Mouse (Mus musculus) left cerebral cortex, adult 8-10 months (tissue): Measurements from ENCODE around the gene Ube2ql1. TPM values are rescaled to one million over a fixed set of nuclear protein-coding genes. Genes with fewer than 3 reads are reported as not detected.

ENCODE experiments used
- DNase-seq, 2 experiments: peaks; one replicate each; pipeline ENCODE4 v3.0.0; 2022; ENCODE audit warnings: low spot score in 2 of 2
- total RNA-seq, 4 experiments: library from RNA; stranded (reverse); gene quantifications; 2 replicates each; pipeline ENCODE4 v1.2.4; 2022

Gene Ube2ql1
- total RNA-seq, result 100 to 1,000 TPM; 163 to 170 (median 167) TPM

DNA sequence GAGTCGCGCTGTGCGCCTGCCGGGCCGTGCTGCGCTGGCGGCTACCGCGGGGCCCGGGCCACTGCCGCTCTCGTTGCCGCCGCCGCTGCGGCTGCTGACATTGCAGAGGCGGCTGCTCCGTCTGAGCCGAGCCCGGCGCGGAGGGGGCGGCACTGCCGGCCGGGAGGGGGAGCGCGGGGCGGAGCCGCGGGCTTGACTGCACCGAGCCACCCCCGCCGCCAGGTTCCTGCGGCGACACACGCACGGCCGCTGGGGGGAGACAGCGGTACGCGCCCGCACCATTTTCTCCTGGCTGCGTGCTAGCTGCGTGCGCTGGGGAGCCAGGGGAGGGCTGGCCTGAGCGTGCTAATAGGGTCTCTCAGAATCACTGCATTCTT, at the start of gene Ube2ql1:
Gene Ube2ql1 (minus strand): TSS at position 131 of the 377 bp plus-strand sequence.
- DNase-seq, result peak; percentile 81 to 92

DNA sequence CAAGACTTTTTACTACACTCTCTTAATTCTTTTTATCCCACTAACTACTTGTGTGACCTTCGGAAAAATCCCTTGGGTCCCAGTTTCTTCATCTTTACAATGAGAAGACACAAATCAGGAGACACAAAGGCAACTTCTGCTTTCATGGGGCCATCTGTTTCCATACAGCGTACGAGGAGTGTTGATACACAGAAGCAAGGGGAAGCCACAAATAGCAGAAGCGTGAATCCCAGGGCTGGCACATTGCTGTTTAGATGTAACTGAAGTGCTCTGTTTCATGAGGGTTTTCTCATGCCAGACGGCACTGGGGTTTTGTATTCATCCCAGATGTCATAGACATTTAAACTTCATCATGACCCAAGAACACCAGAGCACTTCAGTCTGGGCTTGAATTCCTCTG, 49.0 kb upstream of the Ube2ql1 start:
- DNase-seq, result no peak

DNA sequence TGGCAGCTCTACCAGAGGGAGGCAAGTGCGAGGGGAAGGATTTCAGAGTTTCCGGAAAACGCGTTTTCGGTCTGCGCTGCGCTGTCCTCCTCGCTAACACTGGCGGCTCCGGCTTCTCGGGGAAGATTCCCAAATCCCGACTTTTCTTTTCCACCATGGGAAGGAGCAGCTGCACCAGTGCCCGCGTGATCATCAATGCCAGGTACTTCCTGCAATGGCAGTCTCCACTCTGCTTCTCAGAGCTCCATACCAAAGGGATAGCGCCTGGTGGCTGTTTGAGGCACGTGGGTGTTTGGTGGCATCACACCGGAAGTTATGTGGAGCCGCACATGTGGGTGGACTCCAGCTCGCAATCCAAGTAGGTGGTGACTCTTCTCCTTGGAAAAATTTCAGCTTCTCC, 38.5 kb upstream of the Ube2ql1 start:
- peak; percentile 52 to 90 for DNase-seq

DNA sequence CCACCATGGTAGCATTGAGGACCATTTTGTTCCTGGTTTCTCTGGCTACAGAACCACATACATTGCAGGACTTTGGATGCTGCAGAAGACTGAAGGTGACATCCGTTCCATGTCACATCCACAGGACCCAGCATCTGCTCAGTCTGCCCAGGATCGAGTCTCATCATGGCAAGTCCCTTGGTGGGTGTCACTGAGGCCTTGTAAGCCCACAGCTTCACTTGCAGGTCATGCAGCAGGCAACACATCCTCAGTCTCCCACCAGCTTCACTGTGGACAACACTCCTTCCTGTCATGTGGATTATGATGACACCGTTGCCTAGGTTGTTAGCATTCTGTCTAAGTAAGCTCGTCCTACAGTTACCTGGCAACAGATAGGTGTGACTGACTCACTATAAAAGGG, 32.7 kb upstream of the Ube2ql1 start:
- no peak for DNase-seq

DNA sequence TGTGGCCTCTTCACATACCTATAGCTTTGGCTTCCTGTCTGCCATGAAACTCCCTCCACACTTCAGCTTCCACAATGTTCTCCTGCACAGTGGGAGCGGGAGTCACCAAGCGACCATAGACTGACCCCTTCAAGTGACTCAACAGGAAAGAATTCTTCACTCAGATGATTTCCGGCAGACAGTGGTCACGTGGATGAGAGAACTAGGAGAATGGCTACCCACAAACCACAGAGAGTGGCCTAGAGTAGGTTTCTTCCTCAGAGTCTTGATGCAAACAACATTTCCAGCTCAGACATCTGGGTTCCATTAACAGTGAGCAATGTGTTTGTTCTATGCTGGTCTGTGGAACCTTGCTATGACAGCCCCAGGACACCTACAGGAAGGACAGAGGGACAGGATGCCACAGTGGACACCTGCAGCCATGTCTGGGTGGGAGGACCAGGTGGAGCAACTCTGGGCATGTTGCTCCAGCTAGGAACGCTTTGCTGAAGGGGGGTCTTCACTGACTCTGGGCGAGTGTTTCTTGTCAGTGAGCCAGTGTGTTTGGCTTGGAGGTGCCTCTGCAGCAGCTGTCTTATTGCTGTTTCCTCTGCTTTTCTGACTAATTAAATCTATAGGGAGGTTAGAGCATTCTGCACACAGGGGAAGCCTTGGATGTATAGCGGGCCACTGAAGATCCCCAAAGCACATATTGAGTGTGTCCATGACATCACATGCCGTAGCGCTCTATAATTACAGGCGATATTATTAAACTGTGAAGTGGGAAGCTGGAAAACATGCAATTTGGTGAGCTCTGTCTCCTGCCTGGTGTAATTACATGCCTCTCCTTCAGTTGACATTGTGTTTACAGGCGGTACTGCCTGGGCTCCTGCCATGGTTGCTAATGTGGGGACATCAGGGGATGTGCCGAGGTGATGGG, 31.1 kb upstream of the Ube2ql1 start:
- DNase-seq, result no peak

DNA sequence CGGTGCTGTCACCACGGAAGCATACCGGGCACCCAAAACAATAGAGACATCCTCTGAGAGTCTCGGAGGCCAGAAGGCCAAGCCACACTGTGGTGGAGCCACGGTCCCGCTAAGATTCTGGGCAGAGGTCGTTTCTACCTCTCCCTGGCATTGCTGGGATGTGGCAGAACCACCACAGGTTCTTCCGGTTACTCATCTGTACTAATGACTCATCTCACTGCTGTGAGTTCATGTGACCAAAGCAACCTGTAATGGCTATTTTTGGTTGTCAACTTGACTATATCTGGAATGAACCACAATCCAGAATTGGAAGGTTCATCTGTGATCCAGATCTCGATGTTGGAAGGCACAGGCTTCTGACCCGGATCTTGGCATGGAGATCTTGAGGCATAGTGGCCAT, 28.5 kb upstream of the Ube2ql1 start:
- no peak for DNase-seq

DNA sequence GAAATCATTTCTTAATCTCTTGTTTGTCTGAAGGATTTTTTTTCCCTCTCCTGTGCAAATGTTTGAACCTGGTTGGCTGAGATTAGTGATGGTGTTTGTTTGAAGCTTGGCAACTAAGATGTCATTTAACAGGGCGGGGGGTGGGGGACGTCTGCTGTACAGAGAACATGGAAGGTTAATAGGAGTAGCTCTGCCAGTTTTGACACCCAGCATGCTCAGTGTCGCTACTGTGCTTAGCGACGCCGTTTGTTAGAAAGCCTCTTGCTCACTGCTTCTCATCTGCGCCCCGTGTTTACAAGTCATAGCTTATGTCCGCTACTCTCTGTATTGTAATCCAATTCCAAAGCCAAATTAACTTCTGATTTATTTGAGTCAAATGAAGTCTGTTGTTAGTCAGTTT, 25.0 kb upstream of the Ube2ql1 start:
- DNase-seq, result no peak

DNA sequence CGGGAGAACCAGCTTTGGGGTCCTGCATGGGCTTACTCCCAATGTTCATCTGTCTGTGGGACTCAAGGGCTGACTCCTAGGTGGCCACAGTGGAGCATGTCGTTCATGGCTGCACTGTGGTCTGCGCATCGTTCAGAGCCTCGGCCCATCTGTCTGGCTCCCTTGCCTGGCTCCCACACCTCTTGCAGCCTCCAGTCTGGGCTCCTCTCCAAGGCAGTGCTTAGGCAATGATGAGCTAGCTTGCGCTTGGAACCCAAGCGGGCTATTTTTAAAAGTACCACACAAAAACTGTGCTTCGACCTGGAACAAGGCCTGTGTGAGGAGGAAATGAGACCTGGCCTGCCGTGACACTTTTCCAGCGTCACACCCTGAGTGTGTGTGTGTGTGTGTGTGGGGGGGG, 21.7 kb upstream of the Ube2ql1 start:
- DNase-seq, result peak in 1 of 2 experiments; percentile 90

DNA sequence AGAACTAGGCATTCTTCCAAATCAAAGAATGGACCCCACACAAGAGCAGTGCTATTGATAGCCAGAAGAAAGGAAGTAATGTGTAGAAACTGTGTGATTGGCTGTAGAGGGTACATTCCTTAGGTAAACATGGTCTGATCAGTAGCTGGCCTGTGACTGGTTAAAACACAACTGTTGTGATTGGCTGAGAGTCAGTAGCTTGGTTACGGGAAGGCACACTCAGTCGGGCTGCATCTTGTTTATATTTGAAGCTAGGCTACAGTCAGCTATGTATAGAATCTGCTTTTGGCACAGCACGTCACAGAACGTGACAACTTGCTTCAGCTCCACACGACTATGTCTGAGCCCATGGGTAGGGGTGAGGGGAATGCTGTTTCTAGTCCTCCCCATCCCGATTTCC, 19.3 kb upstream of the Ube2ql1 start:
- DNase-seq, result peak in 1 of 2 experiments; percentile 63

DNA sequence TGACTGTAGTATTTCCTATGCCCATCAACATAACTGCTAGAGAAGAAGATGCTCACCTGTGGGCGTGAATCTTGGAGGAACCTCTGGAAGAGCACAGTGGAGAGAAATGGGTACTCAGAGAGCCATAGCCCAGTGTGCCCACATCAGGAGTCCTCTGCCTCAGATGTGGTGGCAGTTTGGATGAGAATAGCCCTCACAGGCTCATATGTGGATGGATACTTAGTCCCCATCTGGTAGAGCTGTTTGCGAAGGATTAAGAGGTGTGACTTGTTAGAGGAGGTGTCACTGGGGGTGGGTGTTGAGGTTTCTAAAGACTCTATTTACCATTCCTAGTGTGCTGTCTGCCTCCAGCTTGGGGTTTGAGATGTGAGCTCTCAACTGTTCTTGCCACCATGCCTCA, 13.2 kb upstream of the Ube2ql1 start:
- DNase-seq, result no peak

DNA sequence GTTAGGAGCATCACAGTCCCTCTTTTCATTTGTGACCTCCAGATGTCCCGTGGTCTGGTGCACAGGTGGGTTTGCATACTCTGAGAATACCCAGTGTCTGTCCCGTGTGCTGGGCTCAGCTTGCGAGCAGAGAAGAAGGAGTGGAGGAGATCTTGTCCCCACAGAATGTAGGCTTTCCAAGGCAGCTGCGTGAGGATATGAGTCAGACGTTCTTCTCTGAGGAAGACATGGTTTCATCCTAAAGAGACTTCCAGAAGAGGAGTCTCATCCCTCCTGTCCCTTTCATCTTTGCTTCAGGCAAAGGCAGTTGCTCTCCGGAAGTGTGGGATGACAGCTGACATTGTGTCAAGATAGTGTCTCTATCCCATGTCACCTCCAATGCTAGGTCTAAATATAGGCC, 11.8 kb upstream of the Ube2ql1 start:
- no peak for DNase-seq

DNA sequence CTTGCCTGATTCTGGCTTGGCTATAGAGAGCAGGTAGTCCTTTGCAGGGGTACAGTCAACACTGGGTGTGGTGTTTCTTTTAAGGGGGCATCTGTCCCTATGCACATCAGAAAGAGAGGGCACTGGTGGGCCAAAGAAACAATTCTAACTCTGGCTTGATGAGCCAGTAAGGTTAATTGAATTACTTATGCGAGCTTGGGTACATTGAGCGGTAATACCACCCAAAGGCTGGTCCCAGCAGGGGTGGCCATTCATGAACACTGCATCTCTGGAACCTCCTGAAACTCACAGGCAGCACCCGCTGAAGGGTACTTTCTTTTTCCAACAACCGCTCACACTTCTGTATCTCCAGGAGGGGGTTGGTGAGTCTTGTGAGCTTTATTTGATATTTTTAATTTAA, 9.1 kb upstream of the Ube2ql1 start:
- DNase-seq, result no peak

DNA sequence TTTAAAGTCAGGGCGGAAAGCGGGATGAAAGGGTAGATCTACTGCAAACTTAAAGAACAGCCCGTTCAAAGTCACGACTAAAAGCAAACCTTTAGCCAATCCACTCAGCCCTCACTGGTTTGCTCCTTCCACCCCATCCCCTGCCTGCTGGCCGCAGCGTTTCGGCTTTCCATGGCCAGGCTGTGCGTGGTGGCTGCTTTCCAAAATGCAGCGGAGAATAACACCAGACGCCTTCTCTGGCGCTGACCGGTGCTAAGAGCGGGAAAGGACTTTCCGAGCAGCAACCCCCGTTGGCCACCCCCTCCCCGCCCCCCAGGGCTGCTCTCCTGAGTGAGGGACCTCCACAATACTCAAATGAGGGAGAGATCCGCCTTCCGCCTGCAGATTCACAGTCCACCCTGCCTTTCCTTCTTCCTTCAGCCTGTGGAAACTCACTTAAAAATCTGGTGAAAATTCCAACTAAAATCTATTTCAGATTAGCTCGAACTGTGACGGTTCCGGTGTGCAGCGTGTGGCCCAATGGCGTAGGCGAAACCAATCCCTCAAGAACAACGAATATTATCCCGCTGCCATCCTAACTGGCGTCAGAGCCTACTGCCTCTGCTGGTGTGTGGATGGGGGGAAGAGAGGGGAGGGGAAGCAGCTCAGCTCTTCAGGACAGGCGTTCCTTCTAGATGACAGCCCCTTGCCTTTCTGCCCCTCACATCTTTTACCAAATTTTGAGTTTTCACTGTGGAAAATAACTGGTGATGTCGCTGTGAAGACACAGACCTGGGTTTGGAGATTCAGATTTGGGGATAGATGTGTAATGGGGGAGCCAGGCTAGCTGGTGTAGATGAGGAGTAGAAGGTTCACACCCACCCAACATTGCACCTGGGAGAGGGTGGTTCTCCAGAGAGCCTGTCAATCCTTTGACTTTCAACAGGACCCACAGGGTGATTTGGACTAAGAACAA, 919 bp upstream of the Ube2ql1 start:
- peak; percentile 56 to 69 for DNase-seq

DNA sequence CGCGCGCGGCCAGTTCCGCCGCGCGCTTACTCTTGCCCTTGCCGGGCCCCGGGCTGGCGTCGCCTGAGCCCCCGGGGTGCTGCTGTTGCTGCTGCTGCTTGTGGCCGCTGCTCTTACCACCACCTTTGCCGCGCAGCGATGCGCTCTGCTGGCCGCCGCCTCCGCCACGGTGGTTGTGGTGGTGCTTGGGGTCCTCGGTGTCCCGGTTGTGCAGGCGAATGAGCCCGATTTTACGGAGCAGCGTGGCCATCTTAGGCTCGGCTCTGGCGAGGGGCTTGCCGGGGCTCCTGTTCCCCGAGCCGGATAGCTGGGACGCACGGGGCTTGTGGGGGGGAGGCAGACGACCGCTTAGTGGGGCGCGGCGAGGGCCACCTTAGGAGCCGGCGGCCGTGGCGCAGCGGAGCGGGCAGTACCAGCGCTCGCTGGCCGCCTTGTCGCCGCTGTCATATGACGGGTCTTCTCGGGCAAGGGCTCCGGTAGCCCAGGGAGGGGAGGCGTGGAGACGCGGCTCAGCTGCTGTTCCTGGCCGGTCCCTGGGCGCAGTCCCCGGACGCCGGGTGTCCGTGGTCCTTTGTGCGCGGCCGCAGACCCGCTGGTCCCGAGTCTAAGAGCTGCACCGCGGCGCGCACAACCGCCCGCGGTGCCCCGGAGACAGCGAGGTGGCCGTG, 464 bp downstream of the Ube2ql1 start:
- DNase-seq, result peak; percentile 40 to 49

DNA sequence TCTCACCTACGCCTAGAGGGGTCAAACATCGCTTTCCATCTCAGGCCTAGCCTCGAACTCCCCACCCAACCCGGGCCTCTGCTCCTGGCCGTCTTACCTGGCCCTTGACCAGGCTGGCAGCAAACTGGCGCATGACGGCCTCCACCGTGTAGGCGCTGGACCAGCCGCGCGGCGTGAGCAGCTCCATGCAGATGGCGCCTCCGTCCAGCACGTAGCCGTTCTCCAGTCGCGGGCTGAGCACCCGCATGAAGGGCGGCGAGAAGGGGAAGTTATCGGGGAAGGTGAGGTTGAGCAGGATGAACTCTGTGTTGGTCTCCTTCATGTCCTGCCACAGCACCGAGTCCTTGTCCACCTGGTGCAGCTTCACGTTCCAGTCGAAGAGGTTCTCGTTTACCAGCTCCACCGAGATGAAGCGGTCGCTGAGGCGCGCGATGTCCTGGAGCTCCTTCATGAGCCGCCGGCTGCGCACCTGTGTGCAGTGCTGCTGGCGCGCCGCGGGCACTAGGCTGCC, 1.2 kb downstream of the Ube2ql1 start:
- DNase-seq, result peak; percentile 50 to 53

DNA sequence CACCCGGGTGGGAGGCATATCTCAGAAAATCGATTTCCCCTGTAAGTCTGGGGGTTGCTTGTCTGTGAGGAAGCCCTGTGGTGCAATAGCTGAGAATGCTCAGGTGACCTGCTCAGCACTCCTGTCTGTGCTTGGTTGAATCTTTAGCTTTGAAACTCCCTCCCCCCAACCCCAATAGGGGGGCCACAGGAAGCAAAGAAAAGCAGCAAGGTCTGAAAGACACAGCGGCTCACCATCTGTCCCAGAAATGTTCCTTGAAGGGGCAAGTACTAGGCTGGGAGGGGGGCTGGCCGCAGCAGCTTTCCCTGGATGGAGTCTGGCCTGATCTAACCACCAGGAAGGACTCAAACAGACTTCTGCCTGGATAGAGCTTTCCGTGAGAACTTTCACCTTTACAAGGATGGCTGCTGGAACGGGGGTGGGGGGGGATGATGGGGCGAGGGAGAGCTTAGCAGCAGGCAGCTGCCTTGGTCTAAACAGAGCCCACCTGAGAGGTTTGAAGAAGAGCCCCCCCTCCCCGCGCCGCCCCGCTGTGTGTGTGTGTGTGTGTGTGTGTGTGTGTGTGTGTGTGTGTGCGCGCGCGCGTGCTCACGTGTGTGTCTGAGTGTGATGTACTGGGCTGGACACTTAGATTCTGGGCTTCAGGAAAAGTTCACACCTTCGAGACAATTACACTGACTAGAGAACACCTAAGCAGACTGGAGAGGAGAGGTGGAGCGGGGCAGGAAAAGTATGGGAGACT, 2.1 kb downstream of the Ube2ql1 start:
- no peak for DNase-seq

DNA sequence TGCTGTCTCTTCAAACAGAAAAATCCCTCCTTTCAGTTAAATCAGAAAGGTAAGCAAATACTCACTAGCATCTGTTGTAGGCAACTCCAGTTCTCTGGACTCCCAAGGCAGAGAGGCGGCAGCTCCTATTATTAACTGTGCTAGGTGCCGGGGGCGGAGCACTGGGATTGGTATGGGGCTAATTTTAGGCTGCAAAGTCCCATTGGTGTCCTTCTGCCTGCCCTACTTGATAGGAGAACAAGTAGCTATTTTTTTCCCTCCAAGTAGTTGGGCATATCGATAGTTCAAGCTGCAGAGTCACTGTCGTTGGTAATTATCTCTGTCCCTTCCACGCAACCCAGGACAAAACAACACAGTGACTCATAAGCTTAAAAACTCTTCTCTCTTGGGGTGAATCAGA, 7.1 kb downstream of the Ube2ql1 start:
- peak in 1 of 2 experiments; percentile 36 for DNase-seq

DNA sequence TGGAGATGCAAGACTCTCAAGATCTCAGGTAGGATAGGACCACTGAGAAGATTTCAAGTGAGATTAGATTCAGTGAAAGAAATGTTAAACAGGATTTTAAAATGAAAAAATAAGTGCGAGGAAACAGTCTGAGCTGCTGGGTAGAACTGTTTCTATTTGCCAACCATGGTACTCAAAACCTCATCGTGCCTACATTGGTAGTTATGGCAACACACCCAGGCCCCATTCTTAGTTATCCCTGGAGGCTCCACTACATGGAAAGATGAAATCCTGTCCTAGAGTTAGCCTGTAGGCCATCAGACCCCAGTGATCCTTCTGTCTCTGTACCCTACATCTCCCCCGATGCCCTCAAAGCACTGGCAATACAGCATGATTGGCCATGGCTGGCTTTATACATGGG, 14.3 kb downstream of the Ube2ql1 start:
- DNase-seq, result no peak

DNA sequence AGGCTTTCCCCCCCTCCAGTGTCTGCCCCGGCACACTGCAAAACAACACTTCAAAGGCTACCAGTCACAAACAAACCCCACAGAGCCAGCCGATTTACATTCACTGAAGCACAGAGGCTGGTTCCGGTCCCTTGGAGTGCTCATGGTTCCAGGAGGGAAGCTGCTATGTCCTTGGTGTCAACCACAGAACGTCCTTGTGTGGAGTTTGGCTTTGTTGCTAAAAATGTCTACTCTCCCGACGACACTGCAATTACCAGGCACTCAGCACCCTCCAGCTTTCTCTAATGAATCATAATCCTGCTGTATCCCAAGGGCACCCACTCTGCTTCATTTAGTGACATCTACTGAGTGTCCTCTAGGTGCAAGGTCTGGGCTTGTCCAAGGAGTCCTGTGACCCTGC, 18.5 kb downstream of the Ube2ql1 start:
- no peak for DNase-seq

DNA sequence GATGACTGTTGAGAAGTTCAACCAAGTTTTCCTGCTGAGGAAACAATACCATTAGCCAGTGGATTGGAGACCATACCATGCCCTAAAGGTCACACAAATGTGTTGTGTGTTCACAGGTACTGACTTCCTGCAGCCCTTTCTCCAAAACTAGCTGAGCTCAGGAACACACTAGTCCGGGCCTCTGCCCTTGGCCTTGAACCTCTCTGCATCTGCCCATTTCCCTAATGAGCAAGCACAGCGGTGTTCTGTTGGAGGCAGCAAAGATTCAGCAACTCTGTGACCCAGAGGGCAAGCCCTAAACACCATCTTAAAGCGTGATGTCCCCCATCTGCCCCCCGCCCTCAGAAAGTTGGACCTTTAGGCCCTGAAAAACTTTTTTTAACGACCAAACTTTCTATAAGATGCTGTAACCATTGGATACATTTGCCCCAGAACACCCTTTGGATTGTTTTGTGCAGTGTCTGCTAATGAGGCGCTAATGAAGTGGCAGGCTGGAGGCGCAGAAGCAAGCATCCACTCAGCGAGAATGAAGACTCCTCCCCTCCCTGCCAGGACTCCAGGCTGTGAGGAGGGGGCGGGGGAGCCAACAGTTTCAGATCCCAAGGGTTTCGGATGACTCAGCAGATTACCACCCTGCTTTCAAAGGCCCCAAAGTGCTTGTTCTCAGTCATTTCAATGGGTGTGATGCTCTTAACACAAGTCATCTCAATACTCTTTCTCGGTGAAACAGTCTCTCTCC, 21.7 kb downstream of the Ube2ql1 start:
- no peak for DNase-seq
